15 mouse cellular contexts compared by ENCODE assay signal in the genomic region with DNA sequence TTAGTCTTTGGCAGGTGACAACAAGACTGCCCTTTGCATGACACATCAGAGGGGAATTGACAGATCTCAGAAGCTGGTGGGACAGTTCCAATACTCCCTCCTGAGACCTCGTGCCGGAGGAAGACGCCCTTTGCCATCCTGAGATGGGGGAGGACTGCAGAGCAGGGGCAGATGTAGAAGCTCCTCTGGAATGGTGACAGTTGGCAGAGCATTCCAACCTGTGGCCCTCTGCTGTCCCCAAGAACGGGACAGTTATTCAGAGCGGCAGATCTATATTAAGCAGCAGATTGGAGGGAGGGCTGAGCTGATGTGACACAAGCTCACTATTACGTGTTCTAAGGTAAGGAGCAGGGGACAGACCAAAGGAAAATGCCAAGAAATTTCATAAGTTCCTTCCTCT.
"Had no signal": no experiment of that assay in that cellular context is flagged by ENCODE, and none has a peak within 500 bp of the region (broad histone marks: within the 10 kb centered on the region; RNA-seq: fewer than 3 reads in every experiment).

No protein-coding gene starts in this region.

- H3K4me2 ChIP-seq: liver, embryonic 11.5 days; liver, embryonic 15.5 days; lung, embryonic 14.5 days; neural tube, embryonic 15.5 days had no signal

- H3K27me3 ChIP-seq: liver, embryonic 15.5 days; neural tube, embryonic 15.5 days had no signal

- H3K27ac ChIP-seq: left cerebral cortex, adult 2 months; limb, embryonic 10.5 days; liver, embryonic 15.5 days; midbrain, embryonic 10.5 days; neural tube, embryonic 15.5 days had no signal

- H3K4me3 ChIP-seq: left cerebral cortex, adult 2 months; limb, embryonic 10.5 days; liver, embryonic 15.5 days; midbrain, embryonic 10.5 days; myocyte; neural tube, embryonic 15.5 days had no signal

- DNase-seq: kidney, postnatal 25 days; lung, embryonic 14.5 days; lung, postnatal 10 days; lung, postnatal 4 days; midbrain, embryonic 14.5 days; right cerebral cortex, postnatal 14 days; thymus, adult 2 months; thymus, postnatal 25 days had no signal

- H3K9ac ChIP-seq: liver, embryonic 15.5 days; lung, embryonic 14.5 days; neural tube, embryonic 15.5 days had no signal

- H3K4me1 ChIP-seq: limb, embryonic 10.5 days; liver, embryonic 15.5 days; midbrain, embryonic 10.5 days; neural tube, embryonic 15.5 days had no signal

- H3K36me3 ChIP-seq: limb, embryonic 10.5 days; liver, embryonic 15.5 days; midbrain, embryonic 10.5 days; neural tube, embryonic 15.5 days had no signal

- H3K9me3 ChIP-seq: limb, embryonic 10.5 days; liver, embryonic 15.5 days; midbrain, embryonic 10.5 days; neural tube, embryonic 15.5 days had no signal
